Mouse (Mus musculus) lung, postnatal 36 days (tissue): Measurements from ENCODE around the gene Krtap1-5.

ENCODE experiments used
- DNase-seq: peaks from one replicate; pipeline ENCODE4 v3.0.0; 2022; ENCODE audit warnings: mixed read lengths

Krtap1-5 gene

DNA sequence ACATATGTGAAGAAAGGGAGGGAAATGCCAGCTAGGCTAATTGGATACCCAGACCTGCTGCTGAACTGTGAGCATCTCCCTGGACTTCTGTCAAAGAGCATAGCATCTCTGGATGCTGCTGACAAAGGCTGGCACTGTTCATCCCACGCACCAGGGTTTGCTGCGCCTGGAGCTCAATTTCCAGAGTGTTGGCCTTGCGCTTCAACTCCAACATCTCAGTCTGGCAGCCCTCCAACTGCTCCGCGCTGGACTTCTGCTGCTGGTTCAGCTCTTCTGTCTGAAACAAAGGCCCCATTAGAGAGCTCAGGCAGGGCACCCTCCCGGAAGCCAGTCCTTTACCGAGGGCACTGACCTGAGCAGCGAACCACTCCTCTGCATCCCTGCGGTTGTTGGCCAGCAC lies 41.1 kb downstream of the Krtap1-5 start:
- DNase-seq, result no peak
